Mouse (Mus musculus) inflammation-experienced regulatory T-cells, adult 16 weeks (primary cell): ENCODE results near the gene Cacna1h. TPM values are rescaled to one million over a fixed set of nuclear protein-coding genes. Genes with fewer than 3 reads are reported as not detected.

Source experiments
- polyA plus RNA-seq: library from polyadenylated mRNA; unstranded; fragments of 100-300 nt; shearing (Covaris generic); gene quantifications from one replicate; pipeline ENCODE4 v1.2.1, GENCODE M21; 2017

The Cacna1h gene
- polyA plus RNA-seq, result not detected

GRCm38 (mm10) chr17:25433617-25434606 is at the start of gene Cacna1h:
Cacna1h (minus strand) TSS chr17:25433783.

GRCm38 (mm10) chr17:25454272-25454671 is 20.7 kb upstream of the Cacna1h start, which contains the start of gene Tekt4:
Tekt4 (plus strand) TSS chr17:25454615.

GRCm38 (mm10) chr17:25368973-25369372 is 64.6 kb downstream of the Cacna1h start, which contains the start of gene Tpsg1:
Tpsg1 (plus strand) TSS chr17:25369273.

GRCm38 (mm10) chr17:25366005-25366404 is 67.6 kb downstream of the Cacna1h start, which contains the start of gene Tpsb2:
Tpsb2 (plus strand) TSS chr17:25366305.

GRCm38 (mm10) chr17:25345462-25345861 is 88.1 kb downstream of the Cacna1h start, which contains the start of gene Tpsab1:
Tpsab1 (minus strand) TSS chr17:25345562.

Other genes with a start within 250 kb of the Cacna1h start
- gene BC003965, start 249.2 kb downstream of the Cacna1h start, polyA plus RNA-seq, result 30.9 TPM
- 51.0 TPM for gene Unkl, start 245.4 kb downstream of the Cacna1h start, polyA plus RNA-seq
- gene Gnptg, start 193.7 kb downstream of the Cacna1h start, polyA plus RNA-seq, result 107 TPM
- gene Tsr3, start 193.6 kb downstream of the Cacna1h start, polyA plus RNA-seq, result 53.4 TPM
- 69.0 TPM for gene Baiap3, start 177.4 kb downstream of the Cacna1h start, polyA plus RNA-seq
- 592 TPM for gene Ube2i, start 159.2 kb downstream of the Cacna1h start, polyA plus RNA-seq
- gene Prss34, start 135.4 kb downstream of the Cacna1h start, polyA plus RNA-seq, result not detected
- not detected for gene Prss28, start 125.1 kb downstream of the Cacna1h start, polyA plus RNA-seq
- not detected for gene Prss29, start 115.1 kb downstream of the Cacna1h start, polyA plus RNA-seq
- gene Tpsab1, start 88.2 kb downstream of the Cacna1h start, polyA plus RNA-seq, result not detected
- gene Tpsb2, start 67.5 kb downstream of the Cacna1h start, polyA plus RNA-seq, result not detected
- gene Tpsg1, start 64.5 kb downstream of the Cacna1h start, polyA plus RNA-seq, result not detected
- gene Tekt4, start 20.8 kb upstream of the Cacna1h start, polyA plus RNA-seq, result not detected
- gene Sstr5, start 63.5 kb upstream of the Cacna1h start, polyA plus RNA-seq, result not detected
- not detected for gene Sox8, start 136.9 kb upstream of the Cacna1h start, polyA plus RNA-seq
- gene Lmf1, start 145.3 kb upstream of the Cacna1h start, polyA plus RNA-seq, result 27.7 TPM